Comparison of ENCODE assay signal across 26 mouse cellular contexts in the genomic region with DNA sequence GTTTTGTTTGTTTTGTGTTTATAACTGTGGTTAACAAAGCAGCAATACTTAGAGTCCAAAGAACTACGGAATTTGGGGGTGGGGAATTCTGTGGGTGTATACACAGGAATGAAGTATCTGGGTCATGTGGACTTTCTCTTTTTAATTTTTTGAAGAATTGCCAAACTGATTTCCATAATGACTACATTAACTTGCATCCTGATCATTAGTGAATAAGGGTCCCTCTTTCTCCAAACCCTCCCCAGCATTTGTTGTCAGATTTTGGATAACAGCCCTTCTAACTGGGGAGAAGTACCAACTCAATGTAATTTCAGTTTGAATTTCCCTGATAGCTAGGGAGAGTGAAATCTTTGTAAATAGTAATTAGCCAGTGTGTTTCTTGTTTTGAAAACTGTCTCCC. TPM values are rescaled to one million over a fixed set of nuclear protein-coding genes. Genes with fewer than 3 reads are reported as not detected.
A peak's percentile ranks its signal among the peaks of the same experiment; 100 is the strongest.
DNase-seq lines count a peak whose midpoint lies in the region; ATAC-seq and TF ChIP-seq lines count a peak whose summit lies in the region.
"Had no signal": no experiment of that assay in that cellular context is flagged by ENCODE, and none has a peak within 500 bp of the region (broad histone marks: within the 10 kb centered on the region; RNA-seq: fewer than 3 reads in every experiment).

No protein-coding gene starts in this region.

- H3K4me3 ChIP-seq in forebrain, embryonic 13.5 days, result no peak overlapping the region
- H3K4me3 ChIP-seq in forebrain, embryonic 10.5 days, result no peak overlapping the region
- H3K4me3 ChIP-seq in forebrain, embryonic 16.5 days (replicated peaks; ENCODE audit: low read length), result no peak overlapping the region
- H3K4me3 ChIP-seq: heart, embryonic 12.5 days; heart, embryonic 15.5 days; hindbrain, embryonic 10.5 days; hindbrain, embryonic 13.5 days; intestine, embryonic 15.5 days had no signal

- no peaks in the 10 kb centered on the region for H3K9me3 ChIP-seq in forebrain, embryonic 13.5 days (replicated peaks)
- no peaks in the 10 kb centered on the region for H3K9me3 ChIP-seq in forebrain, embryonic 10.5 days
- no peaks in the 10 kb centered on the region for H3K9me3 ChIP-seq in forebrain, embryonic 16.5 days (ENCODE audit: control insufficient read depth, low read length)
- H3K9me3 ChIP-seq: heart, embryonic 12.5 days; heart, embryonic 15.5 days; hindbrain, embryonic 10.5 days; hindbrain, embryonic 13.5 days; intestine, embryonic 15.5 days had no signal

- no peaks in the 10 kb centered on the region for H3K36me3 ChIP-seq in forebrain, embryonic 13.5 days (ENCODE audit: poor library complexity, severe bottlenecking)
- no peaks in the 10 kb centered on the region for H3K36me3 ChIP-seq in forebrain, embryonic 10.5 days (replicated peaks)
- H3K36me3 ChIP-seq in forebrain, embryonic 16.5 days (ENCODE audit: control insufficient read depth, insufficient read depth), result no peaks in the 10 kb centered on the region
- H3K36me3 ChIP-seq: G1E; heart, embryonic 12.5 days; heart, embryonic 15.5 days; hindbrain, embryonic 10.5 days; hindbrain, embryonic 13.5 days; intestine, embryonic 15.5 days had no signal

- no peak for TF ChIP-seq POLR2A in brain, embryonic 14.5 days (IDR thresholded peaks at IDR 0.05; ENCODE audit: borderline replicate concordance, extremely low read depth, insufficient read depth, insufficient read length, poor library complexity, severe bottlenecking)

- 30% methylated on average over 1 of the region's 1 CpGs for WGBS in forebrain, embryonic 13.5 days
- 90% methylated on average over 1 of the region's 1 CpGs for WGBS in forebrain, embryonic 10.5 days
- 3% methylated on average over 1 of the region's 1 CpGs for WGBS in forebrain, embryonic 16.5 days

- no peak for DNase-seq in forebrain, embryonic 10.5 days (ENCODE audit: extremely low spot score, low spot score)
- peak; percentile 88 for DNase-seq in brain, embryonic 14.5 days (ENCODE audit: low read depth)
- DNase-seq in frontal cortex, postnatal 25 days (ENCODE audit: low spot score in 2 of 2), result no peak
- no peak for DNase-seq in gastrocnemius, postnatal 4 days (ENCODE audit: low spot score in 2 of 2)
- DNase-seq: adrenal gland, adult 2 months; adrenal gland, postnatal 14 days; B cell, adult 2 months; cerebellum, adult 18-20 months; cerebellum, adult 9-10 months; cerebellum, postnatal 14 days; gastrocnemius, postnatal 14 days; heart, adult 18-20 months; heart, postnatal 10 days; heart, postnatal 36 days; kidney, adult 11 months; kidney, adult 9 months had no signal

- H3K27ac ChIP-seq in forebrain, embryonic 13.5 days, result no peak overlapping the region
- H3K27ac ChIP-seq in forebrain, embryonic 10.5 days, result no peak overlapping the region
- H3K27ac ChIP-seq in forebrain, embryonic 16.5 days (ENCODE audit: low read length), result no peak overlapping the region
- H3K27ac ChIP-seq: heart, embryonic 15.5 days; hindbrain, embryonic 10.5 days; hindbrain, embryonic 13.5 days; intestine, embryonic 15.5 days had no signal

- TF ChIP-seq CTCF in brain, embryonic 14.5 days (IDR thresholded peaks at IDR 0.05; ENCODE audit: borderline replicate concordance, extremely low read depth, insufficient read depth, insufficient read length), result no peak

- H3K9ac ChIP-seq in forebrain, embryonic 13.5 days, result no peak overlapping the region
- H3K9ac ChIP-seq in forebrain, embryonic 16.5 days (replicated peaks; ENCODE audit: low read depth, low read length), result no peak overlapping the region
- H3K9ac ChIP-seq: heart, embryonic 12.5 days; heart, embryonic 15.5 days; hindbrain, embryonic 13.5 days; intestine, embryonic 15.5 days had no signal

- no peaks in the 10 kb centered on the region for H3K27me3 ChIP-seq in forebrain, embryonic 13.5 days
- no peaks in the 10 kb centered on the region for H3K27me3 ChIP-seq in forebrain, embryonic 10.5 days (ENCODE audit: poor library complexity, severe bottlenecking)
- no peaks in the 10 kb centered on the region for H3K27me3 ChIP-seq in forebrain, embryonic 16.5 days (replicated peaks; ENCODE audit: control insufficient read depth, insufficient read depth, low read length)
- H3K27me3 ChIP-seq: CH12.LX; heart, embryonic 12.5 days; heart, embryonic 15.5 days; hindbrain, embryonic 13.5 days; intestine, embryonic 15.5 days had no signal

- ATAC-seq in forebrain, embryonic 13.5 days, result peak; percentile 91
- ATAC-seq in forebrain, embryonic 16.5 days, result peak; percentile 91
- ATAC-seq: hindbrain, embryonic 16.5 days; intestine, embryonic 15.5 days had no signal

- no peaks in the 10 kb centered on the region for H3K4me1 ChIP-seq in forebrain, embryonic 13.5 days
- no peaks in the 10 kb centered on the region for H3K4me1 ChIP-seq in forebrain, embryonic 10.5 days
- H3K4me1 ChIP-seq in forebrain, embryonic 16.5 days (replicated peaks; ENCODE audit: control insufficient read depth, insufficient read depth, low read length), result no peaks in the 10 kb centered on the region
- H3K4me1 ChIP-seq: heart, embryonic 12.5 days; heart, embryonic 15.5 days; hindbrain, embryonic 10.5 days; hindbrain, embryonic 13.5 days; intestine, embryonic 15.5 days had no signal

- no peak overlapping the region for H3K4me2 ChIP-seq in forebrain, embryonic 13.5 days
- no peak overlapping the region for H3K4me2 ChIP-seq in forebrain, embryonic 16.5 days (ENCODE audit: low read length)
- H3K4me2 ChIP-seq: heart, embryonic 12.5 days; heart, embryonic 15.5 days; hindbrain, embryonic 13.5 days; intestine, embryonic 15.5 days had no signal

RNA-seq across cellular contexts. Expression of gene Ptprd, which starts 43.3 kb away (rescaled TPM):
- 53.8 and 56.5 TPM in 2 replicates for polyA plus RNA-seq in forebrain, embryonic 13.5 days (2015; fragmentation: Nextera tagmentation; extraction: Ambion mirVana)
- polyA plus RNA-seq in forebrain, embryonic 10.5 days (2016; fragmentation: Nextera tagmentation; extraction: Ambion mirVana), result 8.9 and 12.2 TPM in 2 replicates
- polyA plus RNA-seq in brain, embryonic 14.5 days (2012; rRNA removed), result 94.5 and 118 TPM in 2 replicates
- 123 and 161 TPM in 2 replicates for polyA plus RNA-seq in forebrain, embryonic 16.5 days (2015; fragmentation: Nextera tagmentation; extraction: Ambion mirVana)
- 10 to 100 TPM; 87.1 to 88.0 TPM for total RNA-seq in gastrocnemius, postnatal 4 days (2021)
- total RNA-seq: CH12.LX had no signal
- polyA plus RNA-seq: G1E had no signal
